Mouse (Mus musculus) CH12.LX (cell line): ENCODE data around the gene Elp6. TPM values are rescaled to one million over a fixed set of nuclear protein-coding genes. Genes with fewer than 3 reads are reported as not detected.

Source experiments
- DNase-seq: peaks from one replicate; pipeline ENCODE4 v3.0.0-alpha.2; 2013; ENCODE audit errors: extremely low read depth
- H3K27ac ChIP-seq: 2 replicates; pipeline ENCODE4 v1.5.1; 2012; ENCODE audit warnings: low read depth, mild to moderate bottlenecking, control low read depth, moderate library complexity; ENCODE audit not compliant: insufficient read depth
- H3K27me3 ChIP-seq: replicated peaks from 2 replicates; pipeline ENCODE3; 2012; ENCODE audit warnings: inconsistent platforms
- H3K36me3 ChIP-seq, 2 experiments: replicated peaks in 1 of 2; 2 replicates each; pipeline versions ENCODE3 to v1.6.1; 2012; ENCODE audit warnings: inconsistent platforms in 1 of 2, low read length in 1 of 2, mild to moderate bottlenecking in 1 of 2, mixed read lengths in 1 of 2, moderate library complexity in 1 of 2; ENCODE audit not compliant: control insufficient read depth in 1 of 2, insufficient read depth in 1 of 2
- H3K4me1 ChIP-seq, 2 experiments: 2 replicates each; pipeline ENCODE4 v1.6.1; 2012; ENCODE audit warnings: inconsistent platforms in 1 of 2, moderate library complexity in 1 of 2; ENCODE audit not compliant: insufficient read depth in 2 of 2, control insufficient read depth in 1 of 2
- H3K4me2 ChIP-seq: 2 replicates; pipeline ENCODE4 v1.6.1; 2012; ENCODE audit warnings: low read depth, mild to moderate bottlenecking, control low read depth; ENCODE audit not compliant: poor library complexity, insufficient read depth, severe bottlenecking
- H3K4me3 ChIP-seq, 3 experiments: fragments of 150-350 bp in 1 of 3; sonication (generic) in 1 of 3; replicated peaks in 1 of 3; 2 replicates each; pipeline versions ENCODE3 to v1.5.1; 2011 to 2012; ENCODE audit warnings: low read depth in 2 of 3, low read length in 2 of 3, mild to moderate bottlenecking in 2 of 3, moderate library complexity in 2 of 3, control low read depth in 1 of 3, improper control_type of control experiment in 1 of 3, inconsistent platforms in 1 of 3, mixed read lengths in 1 of 3; ENCODE audit not compliant: poor library complexity in 1 of 3
- H3K79me2 ChIP-seq: replicated peaks from 2 replicates; pipeline ENCODE4 v1.6.1; 2012; ENCODE audit warnings: mild to moderate bottlenecking, moderate library complexity; ENCODE audit not compliant: control insufficient read depth, poor library complexity, insufficient read depth, severe bottlenecking; ENCODE audit errors: extremely low read depth
- H3K9ac ChIP-seq: 2 replicates; pipeline ENCODE4 v1.6.1; 2012; ENCODE audit warnings: low read depth, mild to moderate bottlenecking, control low read depth, moderate library complexity; ENCODE audit not compliant: insufficient read depth
- H3K9me3 ChIP-seq: replicated peaks from 2 replicates; pipeline ENCODE3; 2012; ENCODE audit warnings: low read length, inconsistent platforms, mixed read lengths
- CHD2 ChIP-seq: IDR thresholded peaks from 2 replicates; pipeline ENCODE4 v1.6.1; 2011; ENCODE audit warnings: low read length, improper control_type of control experiment
- GABPA ChIP-seq: IDR thresholded peaks from 2 replicates; pipeline ENCODE4 v1.6.1; 2012; ENCODE audit warnings: low read depth, low read length, improper control_type of control experiment, inconsistent platforms; ENCODE audit not compliant: insufficient replicate concordance
- JUN ChIP-seq: IDR thresholded peaks from 2 replicates; pipeline ENCODE4 v1.6.1; 2011; ENCODE audit warnings: low read depth, mild to moderate bottlenecking, low read length, improper control_type of control experiment, moderate library complexity; ENCODE audit not compliant: insufficient read depth
- KAT2A ChIP-seq: IDR thresholded peaks from 2 replicates; pipeline ENCODE4 v1.6.1; 2012; ENCODE audit warnings: low read length, improper control_type of control experiment, inconsistent platforms; ENCODE audit not compliant: insufficient replicate concordance
- MAX ChIP-seq: IDR thresholded peaks from 2 replicates; pipeline ENCODE4 v1.6.1; 2011; ENCODE audit warnings: low read length, improper control_type of control experiment
- MAZ ChIP-seq: IDR thresholded peaks from 2 replicates; pipeline ENCODE4 v1.6.1; 2012; ENCODE audit warnings: low read depth, mild to moderate bottlenecking, inconsistent platforms, low read length, improper control_type of control experiment, moderate library complexity
- MEF2A ChIP-seq: IDR thresholded peaks from 2 replicates; pipeline ENCODE4 v1.6.1; 2014; ENCODE audit warnings: low read depth, mild to moderate bottlenecking, inconsistent platforms, low read length, improper control_type of control experiment, borderline replicate concordance
- MYC ChIP-seq: IDR thresholded peaks from 2 replicates; pipeline ENCODE4 v1.6.1; 2011; ENCODE audit warnings: low read depth, mild to moderate bottlenecking, improper control_type of control experiment, low read length
- NELFE ChIP-seq: IDR thresholded peaks from 2 replicates; pipeline ENCODE4 v1.6.1; 2011; ENCODE audit warnings: low read depth, low read length, improper control_type of control experiment
- NRF1 ChIP-seq: IDR thresholded peaks from 2 replicates; pipeline ENCODE4 v1.6.1; 2014; ENCODE audit warnings: low read depth, mild to moderate bottlenecking, inconsistent platforms, low read length, improper control_type of control experiment, moderate library complexity
- POLR2A ChIP-seq: IDR thresholded peaks from 2 replicates; pipeline ENCODE4 v1.6.1; 2011; ENCODE audit warnings: low read depth, mild to moderate bottlenecking, improper control_type of control experiment, low read length
- POLR2AphosphoS2 ChIP-seq: IDR thresholded peaks from 2 replicates; pipeline ENCODE4 v1.6.1; 2011; ENCODE audit warnings: low read depth, low read length, improper control_type of control experiment
- RCOR1 ChIP-seq: conservative IDR thresholded peaks from 2 replicates; pipeline ENCODE4 v1.6.1; 2012; ENCODE audit warnings: low read depth, mild to moderate bottlenecking, inconsistent platforms, low read length, improper control_type of control experiment
- TBP ChIP-seq: conservative IDR thresholded peaks from 2 replicates; pipeline ENCODE4 v1.6.1; 2011; ENCODE audit warnings: low read depth, low read length, improper control_type of control experiment
- TCF12 ChIP-seq: IDR thresholded peaks from 2 replicates; pipeline ENCODE4 v1.6.1; 2014; ENCODE audit warnings: low read depth, mild to moderate bottlenecking, inconsistent platforms, low read length, improper control_type of control experiment
- UBTF ChIP-seq: IDR thresholded peaks from 2 replicates; pipeline ENCODE4 v1.6.1; 2012; ENCODE audit warnings: low read depth, mild to moderate bottlenecking, inconsistent platforms, low read length, improper control_type of control experiment, moderate library complexity
- USF2 ChIP-seq: conservative IDR thresholded peaks from 2 replicates; pipeline ENCODE4 v1.6.1; 2011; ENCODE audit warnings: low read depth, low read length, improper control_type of control experiment
- ZC3H11A ChIP-seq: IDR thresholded peaks from 2 replicates; pipeline ENCODE4 v1.6.1; 2012; ENCODE audit warnings: low read depth, mild to moderate bottlenecking, inconsistent platforms, low read length, improper control_type of control experiment
- ZMIZ1 ChIP-seq: IDR thresholded peaks from 2 replicates; pipeline ENCODE4 v1.6.1; 2012; ENCODE audit warnings: low read depth, mild to moderate bottlenecking, inconsistent platforms, low read length, improper control_type of control experiment
- ZNF384 ChIP-seq: IDR thresholded peaks from 2 replicates; pipeline ENCODE4 v1.6.1; 2012; ENCODE audit warnings: low read depth, low read length, improper control_type of control experiment, inconsistent platforms
- dilution Hi-C: fragments of 300-500 bp; cut with MboI; formaldehyde crosslinking; loops from 2 replicates; pipeline ENCODE4 v1.14.3; 2020; ENCODE audit warnings: low sequenced_read_pairs; ENCODE audit not compliant: extremely low pct_unique_long_range_greater_than_20kb, extremely low pct_ligation_motif_present
- in situ Hi-C: fragments of 300-500 bp; cut with MboI; formaldehyde crosslinking; loops from 3 replicates; pipeline ENCODE4 v1.14.3; 2019; ENCODE audit warnings: low sequenced_read_pairs, low pct_ligation_motif_present, low pct_unique_long_range_greater_than_20kb, mixed read lengths
- polyA plus RNA-seq: library from polyadenylated mRNA; unstranded; fragments of >175 nt; gene quantifications from 2 replicates; pipeline ENCODE4 v1.2.1, GENCODE M21; 2012; ENCODE audit warnings: low read depth; ENCODE audit not compliant: insufficient read length
- total RNA-seq, 2 experiments: library from RNA; depleted of rRNA; stranded (reverse); fragments of 300-350 nt in 1 of 2; fragments of >200 nt in 1 of 2; gene quantifications; 2 replicates each; pipeline ENCODE4 v1.2.3; 2012 to 2014

Gene Elp6
- total and polyA plus RNA-seq, 3 experiments, result 24.2 to 44.7 (median 35.4) TPM

DNA sequence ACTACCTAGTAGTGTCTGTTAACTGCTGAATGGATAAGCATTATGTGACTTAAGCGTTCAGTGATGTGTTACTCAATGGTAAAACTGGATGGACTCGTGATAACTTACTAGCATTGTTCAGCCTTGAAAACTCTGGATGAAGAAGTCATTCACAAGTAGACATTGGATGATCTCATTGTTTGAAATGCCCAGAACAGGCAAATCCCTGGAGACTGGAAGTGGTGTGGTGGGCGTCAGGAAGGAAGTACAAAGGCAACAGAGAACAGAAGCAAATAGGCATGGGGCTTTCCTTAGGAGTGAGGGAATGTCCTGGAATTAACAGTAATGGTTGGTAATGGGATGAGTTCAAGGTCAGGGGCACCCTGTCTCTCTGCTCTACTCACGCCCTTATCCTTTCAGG lies 43.9 kb downstream of the Elp6 start:
- Histone ChIP-seq H3K4me2 (no peak overlapping the region), H3K4me3 (no peak overlapping the region), H3K4me1 (peaks cover 11 to 58% of the 10 kb centered on the region in 2 experiments; a peak in 3 of 4 replicates), H3K9me3 (no peaks in the 10 kb centered on the region), H3K27me3 (no peaks in the 10 kb centered on the region), H3K9ac (no peak overlapping the region), H3K27ac (no peak overlapping the region), H3K36me3 (peaks cover 0 to 14% of the 10 kb centered on the region in 2 experiments), H3K79me2 (0 out of 2 replicates have a peak, but pooled peaks cover 3% of the 10 kb centered on the region)
- no peak for DNase-seq
- in situ Hi-C loops, result no loop called here
- dilution Hi-C loops, result no loop called here
- no peak for TF ChIP-seq RCOR1
- no peak for TF ChIP-seq ZNF384
- no peak for TF ChIP-seq POLR2A
- no peak for TF ChIP-seq MEF2A
- no peak for TF ChIP-seq JUN
- no peak for TF ChIP-seq TBP
- no peak for TF ChIP-seq NELFE
- TF ChIP-seq MAX, result no peak
- TF ChIP-seq ZMIZ1, result no peak
- TF ChIP-seq MYC, result no peak
- TF ChIP-seq UBTF, result no peak
- TF ChIP-seq GABPA, result no peak
- TF ChIP-seq MAZ, result no peak
- no peak for TF ChIP-seq TCF12
- no peak for TF ChIP-seq CHD2
- no peak for TF ChIP-seq KAT2A
- TF ChIP-seq ZC3H11A, result no peak

GRCm38 (mm10) chr9:110350188-110350587 lies 45.2 kb downstream of the Elp6 start:
- no peak overlapping the region for H3K9ac ChIP-seq
- TF ChIP-seq CHD2, result no peak
- no peak for TF ChIP-seq MAX
- TF ChIP-seq KAT2A, result no peak
- TF ChIP-seq USF2, result no peak
- TF ChIP-seq TBP, result no peak
- no peak for TF ChIP-seq POLR2AphosphoS2
- TF ChIP-seq JUN, result no peak
- TF ChIP-seq NRF1, result no peak
- TF ChIP-seq, all 38 proteins: peak for 0
- Histone ChIP-seq H3K4me1 (peaks cover 11 to 55% of the 10 kb centered on the region in 2 experiments; a peak in 3 of 4 replicates), H3K79me2 (0 out of 2 replicates have a peak, but pooled peaks cover 3% of the 10 kb centered on the region), H3K27me3 (no peaks in the 10 kb centered on the region), H3K36me3 (peaks cover 0 to 22% of the 10 kb centered on the region in 2 experiments), H3K4me2 (no peak overlapping the region), H3K9me3 (no peaks in the 10 kb centered on the region), H3K4me3 (no peak overlapping the region), H3K27ac (no peak overlapping the region)
- in situ Hi-C loops, result no loop called here
- dilution Hi-C loops, result no loop called here
- no peak for DNase-seq
